Mouse (Mus musculus) kidney, adult 9 months (tissue): ENCODE measurements around the gene Ptprn2.

Experiments
- DNase-seq: peaks from one replicate; pipeline ENCODE4 v3.0.0; 2022

The Ptprn2 gene

DNA sequence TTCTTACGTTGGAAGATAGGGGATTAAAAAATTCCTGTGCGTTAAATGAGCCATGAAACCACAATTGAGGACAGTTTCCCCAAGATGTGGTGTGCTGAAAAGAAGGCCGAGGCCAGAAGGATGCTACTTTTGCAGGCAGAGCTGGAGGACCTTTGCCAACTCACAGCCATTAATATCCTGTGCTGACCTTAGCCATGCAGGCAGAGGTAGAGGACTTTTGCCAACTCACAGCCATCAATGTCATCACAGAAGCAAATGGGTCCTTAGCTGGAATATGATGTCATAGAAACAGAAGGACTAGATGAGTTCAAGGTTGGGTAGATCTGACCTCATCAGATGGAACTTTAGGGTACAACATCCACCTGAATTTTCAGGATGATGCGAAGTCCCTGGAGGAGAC, 43.3 kb downstream of the Ptprn2 start:
- DNase-seq, result no peak

DNA sequence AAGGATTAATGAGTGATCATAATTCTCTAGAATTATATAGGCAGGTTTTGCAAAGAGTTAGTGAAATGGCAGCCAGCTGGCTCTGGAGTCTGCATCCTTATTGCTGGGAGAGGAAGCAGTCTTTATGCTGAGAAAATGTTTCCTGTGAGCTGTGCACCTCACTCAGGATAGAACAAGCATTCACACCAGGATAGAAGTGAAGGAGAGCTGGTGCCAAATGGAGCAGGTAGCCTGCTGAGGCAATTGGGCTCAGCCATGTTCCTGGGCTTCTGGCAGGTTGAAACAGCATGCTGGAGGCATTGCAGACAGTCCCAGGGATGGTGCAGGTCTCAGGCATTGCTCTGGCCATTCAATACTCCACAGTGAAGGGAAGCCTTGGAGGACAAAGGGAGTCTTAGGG, 47.8 kb downstream of the Ptprn2 start:
- DNase-seq, result no peak

DNA sequence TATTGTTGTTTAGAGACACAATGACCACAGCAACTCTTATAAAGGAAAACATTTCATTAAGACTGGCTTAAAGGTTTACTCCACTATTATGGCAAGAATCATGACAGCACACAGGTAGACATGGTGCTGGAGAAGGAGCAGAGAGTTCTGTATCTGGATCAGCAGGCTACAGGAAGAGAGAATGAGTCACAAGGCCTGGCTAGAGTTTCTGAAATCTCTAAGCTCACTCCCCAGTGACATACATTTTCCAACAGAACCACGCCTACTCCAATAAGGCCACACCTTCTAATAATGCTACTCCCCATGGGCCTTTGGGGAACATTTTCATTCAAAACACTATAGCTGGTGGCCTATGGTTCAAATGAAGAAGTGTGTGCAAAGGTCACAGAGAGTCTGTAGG, 53.8 kb downstream of the Ptprn2 start:
- no peak for DNase-seq

DNA sequence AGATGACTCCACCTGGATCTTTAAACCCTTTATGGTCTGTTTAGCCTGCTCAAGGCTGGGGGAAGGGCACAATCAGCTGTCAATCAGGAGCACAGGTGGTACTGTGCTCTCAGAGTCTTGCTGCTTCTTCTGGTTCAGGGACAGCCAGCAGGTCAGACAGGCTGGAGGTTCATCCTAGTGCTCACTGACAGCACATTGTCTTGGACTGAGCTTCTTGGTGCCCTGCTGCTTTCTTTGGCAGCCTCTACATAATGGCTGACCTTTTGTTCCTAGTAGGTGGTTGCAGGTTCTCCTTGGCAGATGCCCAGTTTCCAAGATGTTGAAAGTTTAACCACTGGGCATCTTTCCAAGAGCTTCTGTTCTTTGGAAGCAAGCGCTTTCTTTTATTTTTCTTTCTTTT, 55.1 kb downstream of the Ptprn2 start:
- DNase-seq, result peak; percentile 97

DNA sequence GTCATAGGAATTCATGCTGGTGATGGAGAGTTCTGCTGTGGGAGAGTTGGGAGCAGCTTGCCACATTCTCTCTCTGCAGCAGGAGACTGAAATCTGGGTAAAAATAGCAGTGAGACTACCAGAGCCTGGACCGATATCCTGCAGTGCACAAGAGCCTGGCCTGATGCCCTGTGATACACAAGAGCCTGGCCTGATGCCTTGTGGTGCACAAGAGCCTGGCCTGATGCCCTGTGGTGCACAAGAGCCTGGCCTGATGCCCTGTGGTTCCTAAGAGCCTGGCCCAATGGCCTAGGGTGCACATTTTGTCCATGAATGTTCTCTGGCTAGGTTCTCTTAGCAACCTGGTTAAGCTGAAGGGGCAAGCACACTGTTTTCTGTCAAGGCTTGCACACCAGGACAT, 64.5 kb downstream of the Ptprn2 start:
- DNase-seq, result peak; percentile 90

DNA sequence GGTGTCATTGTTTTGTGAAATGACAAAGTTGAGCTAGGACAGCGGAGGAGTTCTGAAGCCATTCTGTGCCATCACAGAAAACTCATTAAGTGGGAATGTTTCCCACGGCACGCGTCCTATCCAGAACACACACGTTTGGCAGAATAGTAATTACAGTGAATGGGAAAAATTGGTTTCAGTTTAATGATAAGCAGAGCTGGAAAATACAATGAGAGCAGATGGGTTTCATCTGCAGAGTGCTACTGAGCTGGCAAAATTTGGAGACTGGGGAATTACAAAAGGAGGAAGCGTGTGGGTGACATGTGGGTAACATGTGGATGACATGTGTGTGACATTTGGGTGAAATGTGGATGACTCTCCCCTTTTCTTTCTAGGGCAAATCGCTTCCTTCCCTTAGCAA, 66.0 kb downstream of the Ptprn2 start:
- DNase-seq, result no peak

DNA sequence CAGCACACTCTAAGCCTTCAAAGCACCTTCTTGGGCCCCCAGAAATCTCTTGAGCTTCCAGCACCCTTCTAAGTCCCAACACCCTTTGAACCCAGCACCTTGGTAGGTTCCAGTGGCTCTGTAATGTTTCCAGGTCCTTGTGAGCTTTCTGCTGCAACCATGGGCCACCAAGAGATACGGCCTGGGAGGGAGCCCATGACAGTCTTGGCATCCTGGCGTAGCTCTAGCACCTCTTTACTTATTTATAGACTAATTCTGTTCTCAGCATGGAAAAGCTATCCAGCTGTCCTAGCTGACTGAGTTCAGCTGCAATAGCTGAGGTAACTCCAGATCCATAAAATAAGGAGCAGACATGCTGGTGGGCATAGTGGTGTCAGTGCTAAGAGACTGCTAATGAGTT, 66.8 kb downstream of the Ptprn2 start:
- no peak for DNase-seq

DNA sequence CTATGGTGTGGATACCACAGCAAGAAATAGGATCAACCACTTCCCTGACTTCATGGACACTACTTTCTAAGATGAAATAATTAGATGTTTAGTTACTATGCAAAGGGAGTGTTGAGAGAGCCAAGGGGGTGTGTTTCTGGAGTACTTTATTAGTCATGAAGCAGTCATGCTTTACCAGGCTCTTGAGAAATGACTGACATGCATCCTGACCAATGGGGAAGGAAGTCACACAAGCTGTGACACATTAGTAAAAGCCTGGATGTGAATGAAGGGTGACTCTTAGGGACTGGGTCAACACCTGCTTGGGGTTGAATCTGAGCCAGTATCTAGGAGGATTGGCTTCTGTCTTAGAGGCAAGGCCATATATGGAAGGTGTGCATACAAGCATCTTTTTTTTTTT, 67.8 kb downstream of the Ptprn2 start:
- DNase-seq, result no peak

DNA sequence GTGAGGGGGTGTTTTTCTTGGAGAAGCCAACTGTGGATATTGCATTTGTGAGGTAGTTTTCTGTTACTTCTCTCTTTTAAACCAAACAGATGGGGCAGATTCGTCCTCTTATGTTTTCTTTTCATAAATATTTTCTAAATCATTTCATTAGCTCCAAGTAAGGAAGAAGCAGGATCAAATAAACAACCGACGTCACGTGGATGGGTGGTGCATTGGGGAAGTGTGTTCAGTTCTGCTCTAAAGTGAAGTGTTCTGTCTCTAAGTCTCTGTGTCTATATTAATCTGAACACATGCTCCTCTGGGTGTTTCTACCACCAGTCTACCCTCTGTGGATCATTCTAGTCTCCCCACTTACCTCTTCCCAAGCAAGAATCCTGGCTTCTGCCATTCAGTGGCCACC, 70.4 kb downstream of the Ptprn2 start:
- no peak for DNase-seq

DNA sequence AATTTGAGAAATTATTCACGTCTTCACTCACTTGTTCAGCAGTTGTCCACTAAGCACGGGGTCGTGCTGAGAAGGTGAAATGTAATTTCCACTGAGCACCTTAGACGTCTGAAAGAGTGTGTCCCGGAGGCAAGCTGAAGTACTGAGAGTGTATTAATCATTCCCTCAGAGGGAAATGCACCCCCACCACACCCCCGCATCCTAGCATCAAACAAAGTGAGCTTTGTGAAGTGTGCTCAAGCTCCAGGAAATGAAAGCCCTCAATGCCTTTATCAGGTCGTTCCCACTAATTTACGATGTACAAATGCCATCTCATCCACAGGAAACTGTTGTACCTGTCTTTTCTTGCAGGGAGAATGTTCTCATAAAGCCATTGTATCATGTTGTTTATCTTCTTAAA, 78.9 kb downstream of the Ptprn2 start:
- no peak for DNase-seq

DNA sequence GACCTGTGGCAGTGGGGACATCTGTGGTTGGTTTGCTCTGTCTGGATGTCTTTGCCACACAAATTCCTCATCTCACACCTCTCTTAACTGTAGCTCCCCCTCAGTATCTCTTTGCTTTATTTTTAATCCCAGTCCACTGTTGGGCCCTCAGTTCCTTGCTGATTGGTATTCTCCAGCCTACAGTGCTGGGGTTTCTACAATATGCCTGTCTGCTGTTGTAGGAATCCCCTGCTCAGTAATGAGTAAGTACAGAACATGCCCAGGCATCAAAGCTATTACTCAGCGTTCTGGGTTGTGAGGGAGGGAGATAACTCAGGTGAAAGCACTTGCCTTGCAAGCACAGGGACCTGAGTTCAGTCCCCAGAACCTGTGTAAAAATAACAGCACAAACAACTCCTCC, 81.2 kb downstream of the Ptprn2 start:
- no peak for DNase-seq

DNA sequence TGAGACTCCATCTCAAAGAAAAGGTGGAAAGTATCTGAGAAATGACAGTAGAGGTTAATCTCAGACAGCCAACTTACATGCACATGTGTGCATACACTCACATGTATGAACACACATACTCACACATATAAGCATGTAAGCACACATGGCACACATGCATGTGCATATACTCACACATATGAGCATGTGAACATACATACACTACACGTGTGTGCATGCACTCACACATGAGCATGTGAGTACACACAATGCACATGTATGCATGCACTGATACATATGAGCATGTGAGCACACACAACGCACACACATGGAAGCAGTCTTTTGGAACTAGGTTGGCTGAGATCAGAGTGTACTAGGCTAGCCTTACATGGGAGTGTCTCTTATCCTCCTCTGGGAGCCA, 81.7 kb downstream of the Ptprn2 start:
- DNase-seq, result no peak

DNA sequence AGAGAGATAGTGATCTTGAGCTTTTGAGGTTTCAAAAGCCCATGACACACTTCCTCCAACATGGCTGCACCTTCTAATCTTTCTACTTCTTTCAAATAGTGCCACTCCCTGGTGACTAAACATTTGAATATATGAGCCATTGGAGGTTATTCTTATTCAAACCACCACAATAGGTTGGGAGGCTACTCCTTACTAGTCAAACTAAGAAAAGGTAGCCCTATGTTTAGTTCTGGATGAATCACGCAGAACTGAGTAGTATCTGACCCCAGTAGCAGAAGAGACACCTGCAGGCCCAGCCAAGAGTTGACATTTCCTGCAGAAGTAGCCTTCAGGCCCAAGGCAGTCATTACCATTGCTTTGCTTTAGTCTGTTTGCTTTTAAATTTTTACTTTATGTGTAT, 84.0 kb downstream of the Ptprn2 start:
- no peak for DNase-seq

DNA sequence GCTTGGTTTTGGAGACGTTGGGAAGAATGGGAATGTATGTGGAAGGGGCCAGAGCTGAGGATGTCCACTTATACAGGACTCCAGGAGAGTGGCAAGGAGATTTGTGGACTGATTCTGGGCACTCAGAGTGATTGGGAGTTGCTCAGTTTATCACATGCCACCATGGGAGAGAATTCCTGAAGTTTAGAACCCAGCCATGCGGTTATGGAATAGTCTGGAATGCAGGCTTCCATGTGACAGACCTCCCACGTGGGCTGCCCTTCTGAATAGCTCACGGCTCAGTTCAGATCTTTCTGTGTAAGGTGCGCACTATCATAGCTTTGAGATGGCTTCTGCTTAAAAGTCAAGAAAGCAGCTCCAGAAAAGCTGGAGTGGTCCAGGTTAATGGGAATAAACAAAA, 88.6 kb downstream of the Ptprn2 start:
- DNase-seq, result no peak

DNA sequence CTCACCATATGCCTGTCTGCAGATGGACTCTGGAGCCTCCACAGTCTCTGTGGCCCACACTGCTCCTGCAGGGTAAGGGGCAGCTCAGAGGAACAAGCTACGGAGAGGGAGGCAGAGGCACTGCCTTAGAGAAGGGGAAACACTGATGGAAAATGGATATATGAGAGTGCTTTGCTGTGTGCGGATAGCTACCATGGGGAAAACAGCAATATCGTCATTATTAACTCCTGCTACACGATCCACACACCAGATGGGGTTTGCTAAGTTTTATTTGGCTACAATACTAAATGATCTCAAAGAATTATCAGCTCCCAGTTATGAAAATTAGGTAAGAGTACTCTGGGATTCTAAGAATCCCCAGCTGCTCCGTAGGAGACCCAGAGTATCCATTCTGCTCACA, 89.2 kb downstream of the Ptprn2 start:
- DNase-seq, result no peak

DNA sequence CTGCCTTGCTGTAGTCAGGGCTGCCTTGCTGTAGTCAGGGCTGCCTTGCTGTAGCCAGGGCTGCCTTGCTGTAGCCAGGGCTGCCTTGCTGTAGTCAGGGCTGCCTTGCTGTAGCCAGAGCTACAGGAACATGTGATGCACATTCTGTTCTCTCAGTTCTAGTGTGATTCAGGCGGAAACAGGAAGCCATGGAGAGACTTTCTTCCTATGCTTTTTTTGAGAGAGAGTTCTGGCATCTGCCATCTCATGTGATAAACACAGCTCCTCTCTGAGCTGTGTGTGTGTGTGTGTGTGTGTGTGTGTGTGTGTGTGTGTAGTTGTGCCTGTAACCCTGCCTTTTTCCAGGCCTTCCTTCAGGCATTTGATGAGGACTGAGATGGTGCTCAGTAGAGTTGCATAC, 92.4 kb downstream of the Ptprn2 start:
- DNase-seq, result peak; percentile 30

DNA sequence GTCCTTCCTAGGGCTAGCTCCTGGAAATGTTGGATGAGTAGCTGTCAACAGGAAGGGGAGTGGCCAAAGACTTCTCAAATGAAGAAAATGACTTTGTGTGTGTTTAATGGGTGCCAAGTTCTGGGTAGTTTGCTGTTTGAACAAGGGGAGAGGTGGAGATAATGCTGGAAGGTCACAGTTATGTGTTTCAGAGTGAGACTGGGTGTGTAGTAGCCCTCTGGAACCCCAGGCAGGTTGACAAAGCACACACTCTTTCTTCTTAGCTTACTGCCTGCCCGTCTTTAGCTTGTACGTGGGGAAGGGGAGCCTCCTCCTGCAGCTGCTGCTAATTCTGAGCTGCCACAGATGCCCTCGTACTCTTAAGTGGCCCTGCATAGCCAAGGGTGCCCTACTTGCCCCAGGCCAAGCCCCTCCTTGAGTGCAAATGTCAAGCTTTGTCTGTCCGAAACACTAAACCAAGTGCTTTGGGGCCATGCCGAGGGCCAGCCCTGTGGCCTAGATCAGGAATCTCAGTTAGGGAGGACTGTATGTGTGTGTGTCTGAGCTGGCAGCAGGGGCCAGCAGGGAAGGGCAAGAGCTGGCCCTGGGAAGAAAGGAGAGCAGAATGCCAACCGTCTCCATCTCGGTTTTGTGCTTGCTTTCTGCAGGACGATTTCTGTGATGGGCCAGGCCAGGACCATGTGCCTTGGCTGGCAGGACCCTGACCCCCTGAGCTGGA, 95.5 kb downstream of the Ptprn2 start:
- no peak for DNase-seq

DNA sequence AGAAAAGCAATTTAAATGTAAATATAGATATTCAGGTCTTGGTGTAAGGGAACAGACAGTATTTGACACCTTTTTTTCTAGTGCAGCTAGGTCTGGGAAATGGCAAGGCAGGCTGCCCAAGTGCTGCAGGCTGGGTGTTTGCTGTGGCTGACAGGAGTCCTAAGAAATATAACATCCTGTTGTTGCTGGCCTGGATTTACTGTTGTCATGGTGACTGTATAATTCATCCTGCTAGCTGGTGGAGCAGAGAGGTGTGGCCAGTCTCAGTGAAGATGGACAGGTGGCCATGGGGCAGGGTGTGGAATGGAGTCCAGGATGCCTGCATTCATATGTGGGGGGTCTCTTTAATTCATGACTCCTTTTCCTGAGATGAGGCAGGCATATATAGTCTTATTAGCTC, 96.3 kb downstream of the Ptprn2 start:
- peak; percentile 78 for DNase-seq

DNA sequence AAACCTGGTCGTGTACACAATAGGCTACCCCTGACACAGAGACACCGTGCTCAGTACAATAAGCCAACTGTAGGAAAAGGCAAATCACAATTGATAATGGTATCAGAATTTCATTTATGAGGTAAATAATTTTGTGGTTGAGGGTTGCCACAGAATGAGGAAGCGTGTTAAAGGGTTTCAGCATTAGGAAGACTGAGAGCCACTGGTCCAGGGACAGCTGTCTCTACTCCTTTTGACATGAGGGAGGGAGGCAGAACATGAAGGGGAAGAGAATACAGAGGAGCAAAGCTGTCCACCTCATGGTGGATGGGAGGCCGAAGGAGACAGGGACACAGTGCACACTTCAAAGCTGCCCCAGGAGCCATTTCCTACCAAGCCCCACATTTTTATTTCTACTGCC, 97.3 kb downstream of the Ptprn2 start:
- DNase-seq, result no peak

DNA sequence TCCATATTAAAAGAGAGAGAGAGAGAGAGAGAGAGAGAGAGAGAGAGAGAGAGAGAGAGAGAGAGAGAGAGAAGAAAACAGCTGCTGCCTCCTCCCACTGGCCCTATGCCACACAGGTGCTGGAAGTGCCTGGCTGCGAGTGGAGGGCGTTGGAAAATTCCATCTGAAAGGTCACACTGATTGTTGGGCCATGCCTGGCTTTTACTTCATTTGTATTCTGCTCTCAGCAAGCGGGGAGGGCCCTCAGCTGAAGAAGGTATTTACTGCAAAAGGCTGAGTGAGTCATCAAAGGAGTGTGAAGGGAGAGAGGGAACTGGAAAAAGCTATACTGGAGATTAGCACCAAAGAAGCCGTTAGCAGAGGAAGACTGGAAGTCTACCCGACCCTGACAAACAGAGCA, 99.5 kb downstream of the Ptprn2 start:
- peak; percentile 77 for DNase-seq

DNA sequence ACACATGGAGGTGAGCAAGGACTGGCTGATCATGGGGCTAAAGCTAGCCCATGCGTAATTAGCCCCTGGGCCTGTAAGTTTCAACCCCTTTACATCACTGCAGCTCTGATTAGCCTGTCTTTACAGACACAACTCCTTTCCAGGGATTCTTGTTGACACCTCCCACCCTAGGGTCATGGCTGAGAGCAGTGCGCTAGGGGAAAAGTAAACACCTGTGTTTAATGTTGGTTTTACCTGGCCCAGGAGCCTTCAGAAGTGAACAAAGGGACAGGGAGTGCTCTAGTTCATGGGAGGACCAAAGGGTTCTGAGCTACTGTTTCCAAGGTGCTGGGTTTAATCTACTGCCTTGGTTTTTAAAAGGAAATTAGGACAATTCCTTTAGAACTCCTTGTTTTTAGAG, 100.6 kb downstream of the Ptprn2 start:
- DNase-seq, result no peak

DNA sequence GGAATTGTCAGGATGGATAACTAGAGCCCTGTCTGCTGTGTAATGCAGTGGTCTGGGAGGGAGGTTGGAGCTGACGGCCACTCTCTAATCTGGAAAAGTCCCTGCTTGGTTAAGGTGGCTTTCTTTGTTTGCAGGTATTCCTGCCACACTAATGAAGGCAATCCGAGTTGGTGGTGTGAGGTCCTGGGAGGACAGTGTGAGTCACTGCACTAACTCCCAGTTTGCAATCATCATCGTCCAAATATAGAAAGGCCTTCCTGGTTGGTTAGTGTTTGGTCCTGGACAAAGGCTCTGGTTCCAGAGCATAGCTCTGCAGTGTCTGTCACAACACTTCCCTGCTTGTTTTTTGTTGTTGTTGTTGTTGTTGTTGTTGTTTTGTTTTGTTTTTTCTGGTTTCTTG, 102.0 kb downstream of the Ptprn2 start:
- no peak for DNase-seq

DNA sequence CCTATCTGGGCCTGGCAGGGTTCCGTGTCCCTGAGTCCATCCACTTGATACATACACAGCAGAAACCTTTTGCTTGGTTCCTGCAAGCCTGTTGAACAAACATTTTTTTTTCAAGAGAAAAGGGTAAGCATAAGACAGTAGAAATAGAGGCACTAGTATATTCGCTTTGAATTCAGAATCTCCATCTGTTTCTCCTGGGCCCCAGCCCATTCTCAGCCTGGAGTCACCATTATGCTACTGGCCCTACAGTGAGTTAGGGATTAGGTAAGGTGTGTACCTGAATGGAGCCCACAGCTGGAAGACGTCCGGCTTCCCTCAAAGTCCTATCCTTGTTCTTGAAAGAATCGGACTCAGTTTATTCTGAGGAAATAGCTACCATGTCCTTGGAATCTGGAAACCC, 104.6 kb downstream of the Ptprn2 start:
- DNase-seq, result no peak

DNA sequence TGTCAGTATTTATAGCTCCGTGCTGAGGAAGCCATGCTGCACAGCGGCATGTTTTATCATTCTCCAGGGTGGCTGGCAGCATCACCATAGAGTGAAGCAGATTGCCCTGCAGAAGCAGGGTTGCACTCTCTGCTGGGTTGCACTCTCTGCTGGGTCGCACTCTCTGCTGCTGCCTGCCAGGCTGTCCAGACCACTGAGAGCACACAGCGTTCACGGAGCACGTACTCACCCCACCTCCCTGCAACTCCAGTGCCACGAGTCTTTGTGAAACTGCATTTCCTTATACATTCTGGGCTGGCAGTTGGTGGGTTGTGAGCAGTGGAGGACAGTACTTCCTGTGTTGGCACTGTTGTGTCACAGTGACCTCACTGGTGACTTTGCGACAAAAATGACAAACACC, 108.9 kb downstream of the Ptprn2 start:
- DNase-seq, result no peak

DNA sequence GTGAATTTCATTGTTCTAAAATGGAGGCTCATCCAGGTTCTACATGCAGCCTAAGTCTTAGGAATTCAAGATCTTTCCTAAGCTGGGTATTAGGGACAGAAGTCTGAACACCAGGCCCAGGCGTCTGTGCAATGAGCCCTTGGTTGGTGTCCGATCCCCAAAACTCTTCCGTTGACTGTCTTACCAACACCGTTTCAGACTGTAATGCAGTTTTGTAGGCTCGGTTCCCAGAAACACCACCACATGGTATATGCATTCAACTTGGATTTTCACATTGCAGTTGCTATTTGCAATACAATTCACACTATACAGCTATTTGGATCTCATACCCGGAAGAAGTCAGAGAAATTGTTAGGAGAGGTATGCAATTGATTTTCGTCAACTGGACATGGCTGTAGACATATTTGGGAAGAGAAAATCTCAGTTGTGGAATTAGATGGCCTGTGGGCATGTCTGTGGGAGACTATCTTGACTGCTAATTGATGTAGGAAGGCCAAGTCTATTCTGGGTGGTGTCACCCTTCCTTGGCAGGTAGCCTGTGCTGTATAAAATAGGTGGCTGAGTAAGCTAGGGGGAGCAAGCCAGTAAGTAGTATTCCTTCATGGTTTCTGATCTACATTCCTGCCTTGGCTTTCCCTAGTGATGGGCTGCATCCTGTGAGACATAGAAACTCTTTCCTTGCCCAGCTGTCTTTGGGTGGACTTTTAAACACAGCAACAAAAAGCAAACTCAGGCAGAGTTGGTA, 109.5 kb downstream of the Ptprn2 start:
- DNase-seq, result no peak
